Mouse (Mus musculus) fibroblast of lung, adult 2 months (primary cell): ENCODE measurements around the gene Slc16a9.

Experiments used
- DNase-seq: peaks from one replicate; pipeline ENCODE4 v3.0.0-alpha.2; 2011; ENCODE audit warnings: low read depth

Slc16a9 gene

DNA sequence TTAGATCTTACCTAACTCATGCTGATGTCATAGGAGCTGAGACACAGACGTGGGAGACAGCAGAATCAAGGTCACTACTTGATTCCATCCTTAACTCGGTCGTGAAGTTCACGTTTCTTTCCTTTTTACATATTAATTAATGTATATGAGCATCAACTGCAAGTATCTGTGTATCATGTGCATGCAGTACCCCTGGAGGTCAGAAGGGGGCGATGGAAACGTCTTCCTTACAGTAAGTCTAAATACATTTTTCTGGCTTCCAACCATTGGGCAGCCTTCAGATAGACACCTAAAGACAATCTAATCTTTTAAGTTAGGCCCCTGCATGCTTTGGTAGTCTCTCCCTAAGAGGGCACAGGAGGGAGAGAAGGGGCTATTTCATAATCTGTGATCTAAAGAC, 58.3 kb downstream of the Slc16a9 start:
- no peak for DNase-seq

- no peak for DNase-seq
Measured at GRCm38 (mm10) chr10:70305683-70306082, 60.8 kb downstream of the Slc16a9 start.

- DNase-seq = no peak
Measured at GRCm38 (mm10) chr10:70309416-70309815, 64.5 kb downstream of the Slc16a9 start.

GRCm38 (mm10) chr10:70310646-70311045, 65.7 kb downstream of the Slc16a9 start:
- no peak for DNase-seq

- no peak for DNase-seq
Measured at GRCm38 (mm10) chr10:70315895-70316294, 71.0 kb downstream of the Slc16a9 start.

DNA sequence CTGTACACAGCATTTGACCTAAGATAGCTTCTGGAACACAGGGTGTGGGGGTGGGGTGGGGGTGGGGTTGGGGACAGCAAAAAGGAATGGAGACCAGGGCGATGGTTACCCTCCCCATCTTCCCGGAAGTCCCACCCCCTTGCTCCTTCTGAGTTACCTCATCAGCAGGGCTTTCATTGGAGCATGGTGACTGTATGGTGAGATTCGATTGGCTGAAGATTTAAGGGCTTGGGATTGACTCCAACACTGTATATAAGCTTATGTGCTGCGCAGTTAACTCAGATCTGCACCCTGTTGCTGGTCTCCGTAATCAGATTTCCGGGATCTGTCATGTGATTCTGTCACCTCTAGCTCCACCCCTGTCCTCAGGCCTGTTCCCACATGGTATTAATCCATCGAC, 72.0 kb downstream of the Slc16a9 start:
- DNase-seq = no peak

DNA sequence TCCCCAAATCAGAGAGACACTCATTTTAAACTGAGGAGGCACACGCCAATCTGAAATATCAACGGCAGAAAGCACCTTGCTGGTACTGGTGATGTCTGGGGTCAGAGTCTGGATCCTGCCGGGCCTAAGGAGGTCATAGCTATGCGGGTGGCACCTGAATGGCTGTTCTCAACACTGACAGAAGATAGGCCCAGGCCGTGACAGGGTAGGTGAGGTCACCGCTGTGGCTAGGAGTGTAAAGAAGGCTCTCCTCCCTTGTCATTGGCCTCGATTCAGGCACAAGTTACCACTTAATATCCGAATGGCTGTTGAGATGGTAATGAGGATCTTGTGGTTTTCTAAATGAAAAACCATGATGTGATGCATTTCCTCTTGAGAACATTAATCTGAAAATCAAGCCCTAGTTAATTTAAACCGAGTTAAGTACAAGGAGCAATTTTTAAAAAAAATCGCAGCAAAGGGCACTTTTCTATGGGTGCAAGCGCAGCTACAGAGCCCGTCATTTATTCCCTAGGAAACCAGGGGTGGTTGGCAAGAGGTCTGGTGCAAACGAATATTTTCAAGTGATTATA, 72.6 kb downstream of the Slc16a9 start:
- DNase-seq = no peak

- peak; percentile 57 for DNase-seq
Measured at GRCm38 (mm10) chr10:70318630-70319029, 73.7 kb downstream of the Slc16a9 start.

- DNase-seq = no peak
Measured at GRCm38 (mm10) chr10:70325518-70325917, 80.6 kb downstream of the Slc16a9 start.

DNA sequence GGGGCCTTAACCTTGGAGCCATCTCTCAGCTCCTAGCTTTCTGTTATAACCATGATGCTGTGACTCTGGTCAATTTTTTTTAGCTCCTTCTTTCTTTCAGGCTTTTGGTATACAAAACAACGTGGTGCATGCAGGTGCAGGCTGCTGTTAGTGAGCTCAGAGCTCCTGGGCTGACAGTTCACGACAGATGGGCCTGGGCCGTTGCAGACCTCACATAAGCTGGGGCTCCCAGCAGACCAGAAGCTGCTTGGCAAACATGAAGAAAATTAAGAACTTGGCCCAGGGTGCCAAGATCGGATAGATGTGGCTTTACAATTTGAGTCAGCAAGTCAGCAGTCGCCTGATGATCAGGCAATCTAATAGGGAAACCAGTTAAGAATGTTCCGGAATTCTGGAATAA, 82.4 kb downstream of the Slc16a9 start:
- no peak for DNase-seq

- no peak for DNase-seq
Measured at GRCm38 (mm10) chr10:70328139-70328538, 83.2 kb downstream of the Slc16a9 start.
